Mouse (Mus musculus): Measurements from ENCODE around the gene Gm45062.

The Gm45062 gene

DNA sequence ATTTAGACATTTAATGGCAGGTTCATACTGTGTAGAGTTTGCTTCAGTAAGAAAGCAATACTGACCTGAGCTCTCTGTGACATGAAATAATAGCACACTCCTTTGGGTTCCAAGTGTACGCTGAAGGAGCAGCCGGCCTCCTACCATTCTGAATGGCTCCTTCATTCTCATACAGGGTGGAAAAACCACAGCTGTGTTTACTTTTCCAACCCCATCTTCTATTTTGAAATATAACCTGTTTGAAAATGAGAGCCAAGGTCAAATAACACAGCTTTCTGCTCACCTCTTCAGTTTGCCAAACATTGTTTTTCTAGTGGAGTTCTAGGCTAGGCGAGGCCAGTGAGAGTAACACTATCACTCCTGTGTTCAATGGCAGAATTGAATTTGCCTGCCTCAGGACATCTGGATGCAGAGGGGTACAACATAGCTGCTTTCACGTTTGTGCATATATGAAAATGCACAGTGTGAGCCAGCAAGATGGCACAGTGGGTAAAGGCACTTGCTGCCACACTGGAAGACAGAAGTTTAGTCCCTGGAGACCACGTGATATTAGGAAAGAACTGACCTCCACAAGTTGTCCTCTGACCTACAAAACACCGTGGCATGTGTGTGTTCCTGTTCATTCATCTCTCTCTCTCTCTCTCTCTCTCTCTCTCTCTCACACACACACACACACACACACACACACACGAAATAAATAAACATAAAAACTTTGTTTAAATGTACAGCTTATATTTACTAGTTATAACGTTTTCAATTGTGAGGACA is 157.7 kb downstream of the Gm45062 start:
- no peak for DNase-seq (ENCODE audit: low spot score in 2 of 2)

DNA sequence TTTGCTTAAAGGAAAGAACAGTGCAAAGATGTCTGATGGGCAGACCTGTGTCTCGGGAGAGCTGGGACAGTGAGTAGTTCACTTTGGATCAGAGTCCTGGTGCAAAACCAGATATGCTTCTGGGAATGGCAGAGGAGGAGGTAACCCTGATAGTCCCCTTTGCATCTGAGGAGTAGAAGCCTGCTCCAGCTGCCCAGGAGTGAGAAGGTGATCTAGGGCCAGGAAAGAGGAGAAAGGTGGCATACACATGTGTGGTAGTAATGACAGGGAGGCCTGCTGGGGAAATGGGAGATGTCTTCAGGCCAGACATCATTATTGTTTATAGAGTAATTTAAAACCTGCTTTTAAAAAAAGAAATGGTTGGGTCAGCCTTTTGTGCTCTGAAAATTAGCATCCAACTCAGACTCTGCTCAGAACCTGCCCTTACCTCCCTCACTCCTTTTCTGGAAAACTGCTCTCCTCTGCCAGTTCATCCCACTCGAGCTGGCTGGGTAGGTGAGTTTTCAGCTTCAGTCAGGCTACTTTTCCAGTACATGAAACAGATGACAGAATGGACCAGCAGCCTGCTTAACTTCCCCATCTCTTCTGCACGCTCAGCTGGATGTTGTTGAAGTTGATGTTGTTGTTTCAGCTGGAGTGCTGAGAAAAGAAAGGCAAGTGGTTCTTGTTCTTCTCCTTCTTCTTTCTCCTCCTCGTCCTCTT is 160.4 kb downstream of the Gm45062 start:
- no peak for DNase-seq (ENCODE audit: low spot score in 2 of 2)

DNA sequence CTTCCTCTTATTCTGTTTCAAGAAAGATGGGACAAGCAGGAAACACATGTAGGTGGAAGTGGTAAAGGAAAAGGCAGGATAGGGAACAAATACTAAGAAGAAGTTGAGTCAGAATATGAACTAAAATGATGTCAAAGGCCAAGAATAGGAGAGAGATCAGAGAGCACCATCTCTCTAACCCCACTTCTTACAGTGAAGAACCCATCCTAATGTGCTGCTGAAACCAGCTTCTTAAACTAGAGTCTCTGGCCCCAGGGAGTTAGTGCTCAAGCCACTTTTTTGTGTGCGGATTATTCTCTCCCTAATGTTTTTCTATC is 160.9 kb downstream of the Gm45062 start:
- DNase-seq (ENCODE audit: low spot score in 2 of 2): no peak

DNA sequence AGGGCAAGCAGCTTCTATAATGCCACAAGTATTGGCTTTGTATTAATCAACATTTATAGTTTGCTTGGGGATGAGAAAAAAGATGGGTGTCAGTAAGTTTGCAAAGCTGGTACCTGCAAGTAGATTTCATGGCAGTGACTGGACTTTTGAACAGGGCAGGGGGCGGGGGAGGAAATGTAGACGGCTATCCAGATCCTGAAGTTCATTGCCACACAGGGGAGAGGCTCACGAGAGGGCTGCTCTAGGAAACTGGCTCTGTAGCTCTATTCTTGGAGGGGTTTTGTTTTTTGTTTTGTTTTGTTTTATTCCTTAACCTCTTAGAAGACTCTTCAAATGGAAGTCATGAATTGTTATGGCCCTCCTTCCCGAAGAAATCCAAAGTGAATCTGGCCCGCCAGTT is 162.2 kb downstream of the Gm45062 start:
- no peak for DNase-seq (ENCODE audit: low spot score in 2 of 2)

DNA sequence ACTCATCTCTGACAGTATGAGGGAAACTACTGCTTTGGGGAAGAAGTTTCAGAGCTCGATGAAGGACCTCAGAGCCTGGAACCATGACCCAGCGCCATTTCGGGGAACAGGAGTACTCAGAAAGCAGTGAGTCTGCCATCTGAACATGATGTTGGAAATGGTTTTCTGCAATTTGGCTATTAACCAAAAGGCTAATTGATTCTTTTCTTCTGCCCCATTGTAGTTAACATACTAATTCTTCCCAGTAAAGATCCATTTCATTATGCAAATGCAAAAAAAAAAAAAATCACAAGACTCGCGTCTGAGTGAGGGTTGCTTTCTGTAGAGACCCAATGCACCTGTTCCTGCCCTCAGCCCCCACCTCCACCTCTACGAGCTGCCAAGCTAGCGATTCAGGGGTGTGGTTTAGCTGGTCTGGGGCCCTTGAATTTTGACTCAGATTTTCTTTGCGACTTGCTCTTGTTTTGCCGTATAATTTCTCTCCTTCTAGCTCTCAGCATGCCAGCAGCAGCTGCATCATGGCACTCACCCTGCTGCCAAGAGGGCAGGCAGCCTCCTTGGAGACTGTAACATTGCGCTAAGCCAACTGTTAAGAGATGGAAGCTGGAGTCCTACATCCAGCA is 162.8 kb downstream of the Gm45062 start:
- no peak for DNase-seq (ENCODE audit: low spot score in 2 of 2)

DNA sequence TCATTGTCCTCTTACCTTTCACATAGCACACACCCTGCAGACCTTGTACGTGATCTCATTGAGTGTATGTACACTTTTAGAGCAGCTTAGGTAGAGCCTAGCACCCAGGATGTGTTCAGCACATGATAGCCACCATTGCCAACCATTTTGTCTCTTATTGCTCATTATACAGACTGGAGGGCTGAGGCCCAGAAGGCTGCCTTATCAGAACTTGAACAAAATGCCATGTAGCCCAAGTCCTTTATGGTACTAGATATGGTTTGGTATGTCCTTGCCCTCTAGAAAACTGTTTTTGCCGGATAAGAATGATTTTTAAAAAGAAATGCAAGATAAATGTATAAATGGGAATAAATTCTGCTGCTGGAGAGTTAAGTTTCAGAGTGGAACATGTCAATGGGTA is 163.9 kb downstream of the Gm45062 start:
- DNase-seq (ENCODE audit: low spot score in 2 of 2): no peak

DNA sequence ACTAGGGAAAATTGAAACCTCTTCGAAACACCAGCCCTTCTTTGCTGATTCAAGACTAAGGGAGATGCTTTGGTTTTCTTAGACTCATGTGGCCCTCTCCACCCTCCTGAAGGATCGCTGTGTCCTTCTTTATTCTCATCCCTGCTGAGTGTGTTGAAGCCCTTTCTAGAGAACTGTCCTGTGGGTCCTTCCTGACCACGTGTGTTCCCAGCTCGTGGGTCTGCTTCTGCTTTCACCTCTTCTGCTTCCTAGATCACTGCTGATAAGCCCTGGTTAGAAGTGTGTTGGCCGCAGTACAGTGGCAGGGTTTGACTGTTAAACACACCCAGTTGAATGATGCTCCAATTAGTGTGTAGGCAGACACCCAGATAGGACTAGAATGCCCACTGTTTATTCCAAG is 168.4 kb downstream of the Gm45062 start:
- no peak for DNase-seq (ENCODE audit: low spot score in 2 of 2)

DNA sequence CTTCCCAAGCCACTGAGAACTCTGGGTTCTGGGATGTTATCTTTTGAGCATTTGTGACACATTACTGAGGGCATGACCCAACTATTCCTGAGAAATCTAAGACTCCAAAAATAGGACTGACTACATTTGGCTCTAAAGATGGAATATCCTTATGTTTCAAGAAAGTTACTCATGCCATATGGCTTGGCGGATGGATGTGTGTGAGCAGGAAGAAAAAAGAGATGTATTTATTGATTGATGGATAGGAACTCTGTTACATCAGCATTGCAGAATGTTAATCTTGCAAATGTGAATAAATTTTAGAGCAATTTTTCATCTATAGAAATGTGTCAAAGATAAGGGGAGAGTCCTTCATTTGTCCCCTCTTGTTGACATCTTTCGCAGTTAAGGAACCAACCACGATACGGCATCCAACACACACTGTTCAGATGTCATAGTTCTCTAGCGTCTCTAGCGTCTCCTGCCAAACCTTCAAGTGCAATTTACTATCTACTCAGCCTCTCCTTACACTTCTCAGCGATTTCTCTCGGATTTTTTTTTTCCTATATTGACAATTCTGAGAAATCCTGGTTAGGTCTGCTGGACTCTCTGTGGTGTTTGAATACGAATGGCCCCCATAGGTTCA is 171.5 kb downstream of the Gm45062 start:
- DNase-seq (ENCODE audit: low spot score in 2 of 2): no peak

DNA sequence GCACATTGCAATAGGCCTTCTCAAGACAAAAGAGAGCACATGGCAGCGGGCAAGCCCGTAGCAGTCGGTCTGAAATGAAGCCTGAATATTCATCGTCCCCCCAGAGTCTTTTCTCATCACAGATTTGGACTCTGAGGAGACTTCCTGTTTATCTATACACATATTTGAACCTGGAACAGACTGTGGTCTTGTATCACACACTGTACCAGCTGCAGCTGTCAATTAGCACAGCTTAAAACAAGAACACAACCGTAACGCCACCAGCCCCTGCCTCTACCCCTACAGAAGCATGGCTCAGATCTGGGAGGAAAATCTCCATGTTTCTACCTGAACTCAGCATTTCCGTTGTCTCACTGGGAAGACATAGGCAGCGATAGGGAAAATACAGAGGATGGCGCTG is 173.9 kb downstream of the Gm45062 start:
- no peak for DNase-seq (ENCODE audit: low spot score in 2 of 2)

DNA sequence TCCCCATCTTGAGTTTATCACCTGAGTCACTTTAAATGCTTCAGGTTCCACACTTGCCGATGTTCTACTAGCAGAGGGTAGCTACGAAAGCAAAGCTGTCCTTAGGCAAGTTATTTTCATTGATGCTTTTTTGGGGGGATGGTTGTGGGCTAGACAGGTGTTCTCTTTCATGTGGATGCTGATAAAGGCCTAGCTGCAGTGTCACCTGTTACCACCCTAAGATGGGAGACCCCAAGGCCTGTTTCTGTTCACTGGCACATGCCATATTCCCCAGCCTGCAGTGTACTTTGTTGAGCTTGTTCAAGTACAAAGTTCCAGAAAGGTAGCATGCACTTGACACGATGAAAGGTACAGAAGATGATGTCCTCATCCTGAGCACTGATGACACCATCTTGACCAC is 178.7 kb downstream of the Gm45062 start:
- no peak for DNase-seq (ENCODE audit: low spot score in 2 of 2)

DNA sequence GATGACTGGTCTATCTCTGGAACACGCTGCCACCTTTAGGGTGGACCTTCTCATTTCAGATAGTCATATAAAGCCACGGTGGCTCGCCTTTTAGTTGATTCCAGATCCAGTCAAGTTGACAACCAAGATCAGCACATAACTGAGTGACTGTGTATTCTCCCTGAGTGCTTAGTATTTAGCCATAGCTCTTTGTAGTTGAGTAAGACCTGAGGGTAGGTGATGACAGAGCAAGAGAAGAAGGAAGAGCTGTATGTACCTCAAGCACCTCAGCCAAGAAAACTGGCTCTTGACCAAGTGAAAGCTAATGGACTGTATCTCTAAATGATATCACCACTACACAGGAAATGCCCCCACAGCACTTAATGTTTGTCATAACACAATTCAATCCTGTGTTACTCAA is 182.6 kb downstream of the Gm45062 start:
- DNase-seq (ENCODE audit: low spot score in 2 of 2): no peak

DNA sequence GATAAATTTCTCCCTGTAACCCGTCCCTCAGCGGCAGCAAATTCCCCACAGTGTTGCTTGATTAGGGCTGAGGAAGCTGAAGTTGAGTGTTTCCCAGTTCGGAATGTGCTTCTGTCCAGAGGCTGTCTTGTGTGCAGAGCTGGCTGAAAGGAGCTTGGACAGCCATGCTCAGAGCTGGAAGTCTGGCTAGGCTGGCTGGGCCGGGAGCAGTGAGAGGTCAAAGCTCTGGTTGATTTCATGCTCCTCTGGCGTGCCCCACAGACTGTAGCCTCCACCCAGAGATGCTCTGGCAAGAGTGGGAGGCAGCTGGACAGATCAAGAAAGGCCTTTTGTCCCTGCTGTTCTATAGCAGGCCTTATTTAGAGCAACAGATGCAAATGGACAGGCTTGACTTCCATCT is 187.5 kb downstream of the Gm45062 start:
- DNase-seq (ENCODE audit: low spot score in 2 of 2): no peak

DNA sequence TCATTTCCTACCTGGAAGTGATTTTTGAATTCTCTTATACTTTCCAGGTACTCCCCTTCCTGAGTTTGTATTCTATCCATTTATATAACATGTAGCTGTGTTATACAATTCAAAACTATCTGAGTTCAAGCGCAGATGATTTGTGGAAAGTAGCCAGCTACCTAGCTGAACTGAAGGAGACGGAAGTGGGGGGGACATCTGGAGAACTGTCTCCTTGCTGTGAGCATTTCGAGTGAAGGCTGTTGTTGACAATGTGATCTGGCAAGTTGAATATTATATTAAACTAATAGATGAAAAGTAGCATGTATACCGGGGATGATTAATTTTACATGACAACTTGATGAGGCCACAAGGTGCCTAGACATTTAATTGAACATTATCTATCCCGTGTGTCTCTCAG is 196.3 kb downstream of the Gm45062 start:
- no peak for DNase-seq (ENCODE audit: low spot score in 2 of 2)

DNA sequence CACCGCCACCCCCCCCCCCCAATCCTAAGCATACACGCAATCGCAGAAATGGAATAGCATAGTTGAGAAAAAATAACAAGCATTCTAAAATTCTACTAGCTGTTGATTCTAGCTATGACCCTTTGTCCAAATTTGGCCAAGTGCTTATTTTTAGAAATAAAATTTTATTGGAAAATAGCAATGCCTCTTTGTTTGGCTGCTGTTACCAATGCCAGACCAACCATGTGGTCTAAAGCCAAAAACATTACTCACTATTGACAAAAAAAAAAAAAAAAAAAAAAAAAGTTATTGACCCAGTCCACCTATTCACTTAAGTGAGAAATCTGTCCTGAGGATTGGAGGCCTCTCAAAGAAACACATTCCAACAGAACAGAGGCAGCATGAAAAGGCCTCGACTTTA is 199.3 kb downstream of the Gm45062 start:
- no peak for DNase-seq (ENCODE audit: low spot score in 2 of 2)

DNA sequence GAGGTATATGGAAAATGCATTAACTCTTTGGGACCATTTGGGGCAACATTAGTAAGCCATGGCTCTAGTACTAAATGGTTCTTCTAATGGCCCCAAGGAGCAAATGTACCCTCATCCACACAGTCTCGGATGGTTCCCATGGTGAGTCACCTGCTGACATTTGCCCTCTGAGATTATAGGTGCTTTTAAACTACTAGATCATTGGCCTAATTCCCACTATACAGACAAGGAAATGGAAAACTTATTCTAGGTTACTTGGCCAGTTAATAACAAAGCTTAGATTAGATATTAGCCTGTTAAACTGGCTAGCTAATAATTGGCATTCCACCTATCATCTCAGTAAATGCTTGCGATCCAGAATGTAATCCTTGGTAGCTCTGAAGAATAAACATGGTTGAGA is 203.2 kb downstream of the Gm45062 start:
- DNase-seq (ENCODE audit: low spot score in 2 of 2): no peak

DNA sequence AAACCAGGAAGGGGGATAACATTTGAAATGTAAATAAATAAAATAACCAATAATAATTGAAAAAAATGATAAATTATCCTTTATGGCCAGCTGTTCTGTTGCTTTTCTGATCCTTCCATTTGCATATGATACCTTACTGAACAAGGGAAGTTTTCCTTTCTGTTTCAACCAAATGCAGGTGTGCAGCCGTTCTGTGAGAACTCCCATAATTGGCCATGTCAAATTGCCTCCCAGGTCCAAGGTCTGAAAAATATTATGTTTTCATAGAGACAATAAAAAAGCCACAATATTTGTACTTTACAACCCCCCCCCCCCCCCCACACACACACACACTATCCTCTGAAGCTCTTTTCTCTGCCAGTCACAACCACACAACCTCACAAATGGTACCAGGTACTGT is 206.1 kb downstream of the Gm45062 start:
- DNase-seq (ENCODE audit: low spot score in 2 of 2): no peak

DNA sequence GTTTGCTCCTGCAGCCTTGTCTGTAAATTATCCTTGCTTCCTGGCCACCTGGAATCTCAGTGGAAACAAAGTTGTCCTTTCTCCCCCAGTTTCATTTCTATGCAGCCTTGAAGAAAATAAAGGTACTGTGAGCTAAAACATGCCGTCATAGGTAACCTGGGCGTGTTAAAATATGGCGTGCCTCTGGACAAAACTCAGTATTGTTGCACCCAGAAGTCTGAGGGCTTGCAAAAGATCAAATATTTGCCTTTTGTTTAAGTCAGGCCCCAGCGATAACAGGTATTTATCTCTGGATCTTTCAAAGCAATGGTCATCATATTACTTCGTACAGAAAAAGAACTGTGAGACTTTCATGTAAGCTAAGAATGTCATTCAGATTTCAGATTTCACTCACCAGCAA is 206.7 kb downstream of the Gm45062 start:
- DNase-seq (ENCODE audit: low spot score in 2 of 2): no peak

DNA sequence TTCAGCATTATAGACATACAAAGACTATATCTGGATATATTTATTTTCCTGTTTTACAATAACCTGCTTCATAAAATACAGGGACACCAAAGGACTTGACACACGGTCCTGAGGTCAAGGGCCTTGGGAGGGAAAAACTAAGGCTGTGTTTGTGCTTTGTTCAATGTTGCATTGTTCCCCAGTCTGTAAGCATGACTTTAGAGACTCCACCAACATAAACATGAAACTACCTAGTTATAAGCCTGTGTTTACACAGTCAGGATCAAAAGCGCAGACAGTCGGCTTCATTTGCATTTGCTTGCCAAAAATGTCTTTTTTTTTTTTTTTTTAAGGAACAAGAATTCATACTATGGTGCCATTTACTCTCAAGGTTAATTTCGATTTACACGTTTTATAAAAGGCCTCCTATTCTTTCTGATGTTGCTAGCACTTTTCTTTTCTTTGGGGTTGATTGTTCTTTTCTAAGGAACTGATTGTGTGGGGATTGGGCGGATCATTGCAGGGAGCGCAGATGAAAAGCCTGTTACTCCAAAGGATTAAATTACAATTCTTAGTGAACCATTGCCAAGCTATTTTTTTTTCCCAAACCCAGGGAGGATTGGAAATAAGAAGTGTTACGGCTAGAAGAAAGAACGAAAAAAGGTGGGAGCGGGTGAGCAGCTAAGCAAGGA is 208.6 kb downstream of the Gm45062 start:
- no peak for DNase-seq (ENCODE audit: low spot score in 2 of 2)

DNA sequence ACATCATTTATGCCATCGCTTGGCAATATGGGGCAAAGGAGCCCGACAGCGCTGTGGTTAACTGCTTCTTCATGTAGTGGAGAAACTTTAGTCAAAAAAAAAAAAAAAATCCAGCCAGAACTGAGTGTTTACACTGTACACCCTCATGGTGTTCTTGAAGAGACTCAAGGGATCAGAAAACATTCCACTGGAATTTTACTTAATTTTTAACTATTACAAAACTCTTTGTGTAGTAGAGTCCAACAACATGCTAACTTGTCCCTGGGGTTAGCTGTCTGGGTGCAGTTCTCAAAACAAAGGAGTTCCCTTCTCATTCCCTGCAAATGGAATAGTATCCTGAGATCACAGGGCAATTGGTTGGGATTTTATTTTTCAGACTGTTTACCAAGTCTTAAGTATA is 210.7 kb downstream of the Gm45062 start:
- no peak for DNase-seq (ENCODE audit: low spot score in 2 of 2)

DNA sequence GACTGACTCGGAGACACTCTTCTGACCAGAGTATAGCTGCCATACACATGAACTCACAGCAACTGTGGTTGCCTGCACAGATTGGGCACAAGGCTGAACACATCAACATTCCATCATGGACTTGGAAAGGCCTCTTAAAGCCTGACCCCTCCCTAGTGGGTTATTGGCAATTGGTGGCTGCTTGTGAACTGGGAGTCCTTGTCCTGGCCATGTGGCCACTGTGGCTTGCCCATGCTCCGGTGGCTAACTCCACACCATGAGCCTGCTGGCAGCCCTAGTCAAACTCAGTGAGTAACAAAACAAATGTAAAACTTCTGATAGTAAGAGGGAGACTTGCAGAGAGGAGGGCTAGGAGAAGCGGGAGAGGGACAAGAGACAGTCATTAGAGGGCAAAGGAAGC is 212.9 kb downstream of the Gm45062 start:
- DNase-seq (ENCODE audit: low spot score in 2 of 2): no peak

DNA sequence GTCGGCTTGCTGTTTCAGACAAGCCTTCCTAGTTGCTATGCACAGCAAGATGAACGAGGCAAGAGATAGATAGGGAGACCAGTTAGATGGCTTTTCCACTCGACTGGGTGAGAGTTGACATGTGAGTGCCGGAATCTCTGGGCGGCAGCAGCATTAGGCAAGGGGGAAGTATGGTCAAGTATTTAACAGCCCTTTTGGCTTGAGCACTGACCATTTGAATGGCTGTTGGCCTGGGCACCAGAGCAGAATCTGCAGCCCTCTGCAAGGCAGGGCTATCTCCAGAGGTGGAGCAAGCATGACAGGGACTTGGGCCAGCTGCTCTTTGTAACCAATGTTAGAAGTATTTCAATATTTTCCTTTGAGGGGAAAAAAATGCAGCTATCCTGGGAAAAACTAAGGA is 213.7 kb downstream of the Gm45062 start:
- DNase-seq (ENCODE audit: low spot score in 2 of 2): no peak

DNA sequence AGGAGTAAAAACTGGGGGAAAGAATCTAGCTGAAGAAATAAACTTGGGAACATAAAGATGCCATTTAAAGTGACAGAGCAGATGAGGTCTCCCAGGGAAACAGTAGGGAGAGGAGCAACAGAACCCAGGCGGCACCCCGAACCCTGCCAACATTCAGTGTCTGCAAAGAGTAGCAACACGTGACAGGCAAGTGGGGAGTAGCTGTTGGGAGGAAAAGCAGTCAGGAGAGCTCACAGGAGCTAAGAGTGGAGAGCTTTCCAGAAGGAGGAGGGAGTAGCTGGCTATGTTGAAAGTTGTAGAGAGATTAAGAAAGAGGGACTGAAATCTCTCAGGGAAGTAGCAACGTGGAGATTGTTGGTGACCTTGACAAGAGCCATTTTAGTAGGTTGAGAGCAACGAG is 214.2 kb downstream of the Gm45062 start:
- DNase-seq (ENCODE audit: low spot score in 2 of 2): no peak
